Mouse (Mus musculus) heart, postnatal 0 days (tissue): ENCODE results near the gene Hgfac.

Source experiments
- CTCF ChIP-seq: IDR thresholded peaks from 2 replicates; pipeline ENCODE4 v1.5.1; 2016; ENCODE audit warnings: antibody characterized with exemption, control low read depth, low read depth
- EP300 ChIP-seq: IDR thresholded peaks from 2 replicates; pipeline ENCODE4 v1.6.1; 2016; ENCODE audit warnings: antibody characterized with exemption, low read depth

DNA sequence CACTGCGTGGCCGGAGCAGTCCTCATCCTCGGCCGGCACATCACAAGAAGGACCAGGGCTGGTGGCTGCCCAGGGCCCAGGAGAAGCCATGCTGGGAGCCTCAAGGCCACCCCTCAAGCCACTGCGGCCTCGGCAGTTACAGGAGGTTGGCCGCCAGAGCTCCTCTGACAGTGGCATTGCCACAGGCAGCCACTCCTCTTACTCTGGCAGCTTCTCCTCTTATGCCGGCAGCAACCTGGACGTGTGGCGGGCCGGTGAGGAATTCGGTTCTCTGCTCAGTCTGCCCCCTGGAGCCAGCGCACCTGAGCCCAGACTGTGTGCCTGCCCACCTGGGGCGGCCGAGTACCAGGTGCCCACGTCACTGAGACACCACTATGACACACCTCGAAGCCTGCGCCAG is 37.8 kb downstream of the Hgfac start:
- TF ChIP-seq CTCF: no peak
- TF ChIP-seq EP300: no peak
